Mouse (Mus musculus) megakaryocyte-erythroid progenitor cell, adult 5-6 weeks (primary cell): ENCODE measurements around the gene Epx. TPM values are rescaled to one million over a fixed set of nuclear protein-coding genes. Genes with fewer than 3 reads are reported as not detected.

Experiments
- ATAC-seq: replicated peaks from 2 replicates; pipeline ENCODE4 v1.8.0; 2016; ENCODE audit warnings: mild to moderate bottlenecking, inconsistent platforms; ENCODE audit not compliant: severe bottlenecking, poor library complexity, low FRiP score, low TSS enrichment
- total RNA-seq, 2 experiments: library from RNA; stranded (forward) in 1 of 2; stranded (reverse) in 1 of 2; fragments of 200-1000, 215-1000 nt in 1 of 2; fragments of >200 nt in 1 of 2; fragmentation: Nextera tagmentation in 1 of 2; gene quantifications; 2 replicates each; pipeline ENCODE4 v1.2.3; 2014 to 2017

Gene Epx
- total RNA-seq, 2 experiments from 2014 or later: 3.9 TPM; not detected in 1

DNA sequence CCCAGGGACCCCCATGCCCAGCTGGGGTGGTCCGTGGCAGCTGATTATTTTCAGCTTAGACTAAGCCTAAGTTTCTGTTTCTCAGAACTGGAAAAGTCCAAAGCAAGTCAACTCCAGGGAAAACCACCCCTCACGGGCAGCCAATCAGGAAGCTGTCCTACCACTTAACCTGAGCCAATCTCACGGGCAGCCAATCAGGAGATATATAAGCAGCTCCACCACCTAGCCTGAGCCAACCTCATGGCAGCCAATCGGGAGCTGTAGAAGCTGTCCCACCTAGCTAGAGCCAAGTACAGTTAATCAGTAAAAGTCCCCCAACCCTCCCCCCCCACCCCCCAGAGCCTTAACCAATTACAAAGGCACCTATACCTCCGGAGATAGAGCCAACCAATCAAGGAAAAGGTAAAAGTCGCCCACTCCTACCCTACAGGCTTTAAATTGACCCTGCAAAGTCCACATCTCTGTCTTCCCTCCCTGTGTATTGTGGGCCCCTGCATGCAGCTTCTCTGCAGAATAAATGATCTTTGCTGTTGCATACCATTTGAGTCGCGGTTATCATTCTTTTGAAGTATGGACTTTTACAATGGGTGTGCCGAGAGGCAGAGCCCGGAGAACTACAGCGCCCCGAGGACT is 28.3 kb downstream of the Epx start:
- no peak for ATAC-seq

DNA sequence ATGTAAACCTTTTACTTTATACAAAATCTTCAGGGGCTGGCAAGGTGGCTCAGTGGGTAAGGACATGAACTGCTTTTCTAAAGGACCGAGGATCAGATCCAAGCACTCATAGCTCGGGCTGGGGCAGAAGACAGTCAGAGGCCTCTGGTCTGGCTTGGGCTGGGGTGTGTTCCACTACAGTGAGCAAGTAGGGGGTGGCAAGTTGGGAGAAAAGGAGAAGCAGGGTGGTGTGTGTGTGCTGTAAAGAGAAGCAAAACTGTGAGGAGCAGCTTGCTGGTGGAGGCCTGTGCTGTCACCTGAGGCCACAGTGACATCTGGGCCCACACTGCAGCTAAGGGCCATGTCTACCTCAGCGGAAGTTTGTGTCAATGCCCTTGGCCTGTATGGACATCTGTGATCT is 33.9 kb downstream of the Epx start:
- no peak for ATAC-seq

DNA sequence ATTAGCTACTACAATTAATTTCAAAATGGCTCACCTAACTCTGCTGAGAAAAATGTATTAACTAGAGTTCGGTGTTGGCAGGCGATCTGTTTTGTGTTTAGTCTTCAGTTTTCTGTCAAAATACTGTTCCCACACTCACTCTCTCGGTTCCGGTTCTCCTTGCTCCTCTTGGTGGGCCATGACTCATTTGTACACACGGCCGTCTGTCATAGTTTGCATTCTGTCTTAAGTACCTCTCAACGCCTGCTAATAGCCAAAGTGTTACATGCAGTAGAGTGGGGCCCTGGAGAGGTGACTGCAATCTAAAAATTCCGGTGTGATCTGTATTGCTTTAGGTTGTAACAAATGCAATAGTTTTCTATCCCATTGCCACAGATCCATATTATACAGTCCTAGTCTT is 34.7 kb downstream of the Epx start:
- ATAC-seq: no peak

DNA sequence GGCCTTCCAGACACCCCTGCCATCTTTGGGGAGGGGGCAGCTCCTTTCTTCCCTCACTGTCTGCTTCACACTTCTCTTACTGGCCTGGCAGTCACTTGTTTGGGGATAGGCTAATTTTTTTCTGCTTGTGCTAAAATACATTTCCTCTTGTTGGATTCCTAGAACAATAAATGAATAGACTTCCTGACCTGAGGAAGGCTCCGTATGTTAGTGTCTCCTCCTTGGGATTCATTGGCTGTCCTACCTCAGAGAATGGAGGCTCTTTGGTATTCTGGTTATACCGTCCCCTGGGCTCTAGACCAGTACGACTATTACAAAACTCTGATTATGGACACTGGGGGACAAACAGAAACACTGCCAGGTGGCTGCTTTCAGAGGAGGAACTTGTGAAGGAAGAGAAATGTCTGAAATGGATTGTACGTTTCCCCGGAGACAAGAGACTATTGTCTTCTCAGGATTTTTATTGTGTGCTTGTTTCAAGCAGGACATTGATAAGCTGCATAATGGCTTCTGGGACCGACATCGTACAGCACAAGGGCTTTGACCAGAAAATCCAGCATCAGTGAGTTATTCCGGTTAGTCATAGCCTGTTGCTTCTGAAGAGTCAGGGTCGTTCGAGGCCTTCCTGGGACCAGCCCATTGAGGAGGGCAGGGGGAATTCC is 47.0 kb downstream of the Epx start, which contains the start of gene Lpo:
TSS of gene Lpo (minus strand) at position 51 of the 662 bp plus-strand sequence.
- no peak for ATAC-seq

DNA sequence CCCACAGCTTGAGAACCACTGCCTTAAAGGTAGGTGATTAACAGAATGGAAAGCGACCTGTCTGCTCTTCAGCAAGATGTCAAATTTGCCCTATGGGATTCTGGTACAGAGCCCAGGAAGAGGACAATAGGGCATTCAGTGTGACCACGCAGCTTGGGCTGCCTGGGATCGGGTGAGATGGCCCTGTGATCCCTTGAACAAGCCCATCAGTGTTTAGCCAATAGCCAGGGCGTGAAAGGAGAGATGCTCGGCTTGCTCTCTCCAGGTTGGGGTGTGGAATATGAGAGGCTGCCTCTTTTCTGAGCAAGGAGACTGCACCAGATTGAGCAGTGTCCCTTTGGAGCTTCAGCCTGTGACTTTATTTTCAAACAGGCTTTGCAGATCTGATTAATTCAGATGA is 53.8 kb downstream of the Epx start:
- ATAC-seq: no peak

DNA sequence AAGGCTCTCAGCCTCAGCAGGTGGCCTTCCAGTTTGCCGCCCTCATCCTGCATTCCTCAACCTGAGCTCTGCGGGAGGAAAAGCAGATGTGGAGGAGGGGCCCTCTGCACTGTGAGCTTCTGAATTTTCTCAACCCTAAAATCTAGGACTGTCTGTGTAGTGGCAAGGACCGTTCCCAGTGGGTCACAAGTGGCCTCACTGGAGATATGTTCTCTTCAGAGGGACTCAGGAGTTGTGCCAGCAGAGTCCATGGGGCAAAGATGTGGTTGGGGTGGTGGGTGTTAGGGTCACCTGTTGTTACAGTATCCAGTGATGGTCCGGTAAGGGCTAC is 57.9 kb downstream of the Epx start:
- ATAC-seq: no peak

DNA sequence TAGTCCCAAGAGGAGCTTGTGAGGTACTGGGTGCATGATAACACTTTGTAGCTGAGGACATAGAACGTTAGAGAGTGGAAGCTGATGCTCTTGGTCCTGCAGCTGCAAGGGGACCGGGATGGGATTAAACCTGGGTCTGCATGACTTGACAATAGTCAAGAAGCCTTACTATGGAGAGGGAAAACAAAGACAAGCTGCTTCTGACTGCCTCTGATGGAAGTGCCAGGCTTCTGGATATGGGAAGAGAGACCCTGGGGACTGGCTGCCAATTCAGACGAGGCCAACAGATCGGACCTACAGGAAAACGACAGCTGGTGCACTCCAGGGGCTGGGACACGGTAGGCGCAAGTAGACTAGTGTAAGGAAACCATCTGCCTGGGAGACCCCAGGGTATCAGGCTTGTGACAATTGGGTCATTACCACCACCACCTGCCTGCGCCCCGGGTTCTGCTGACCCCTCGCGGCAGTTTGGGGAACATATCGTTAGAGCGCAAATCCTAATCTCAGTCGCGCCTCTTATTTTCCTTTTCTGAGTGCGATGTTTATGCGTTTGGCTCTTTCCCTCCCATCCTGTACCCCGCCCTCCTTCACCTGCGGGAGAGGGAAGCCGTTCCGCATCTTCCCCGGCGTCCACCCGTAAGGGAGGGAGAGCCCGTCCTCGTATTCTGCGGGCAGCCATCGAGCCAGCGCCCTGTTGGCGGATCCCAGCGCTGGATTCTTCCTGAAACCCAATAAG is 58.5 kb downstream of the Epx start:
- peak; percentile 62 for ATAC-seq

DNA sequence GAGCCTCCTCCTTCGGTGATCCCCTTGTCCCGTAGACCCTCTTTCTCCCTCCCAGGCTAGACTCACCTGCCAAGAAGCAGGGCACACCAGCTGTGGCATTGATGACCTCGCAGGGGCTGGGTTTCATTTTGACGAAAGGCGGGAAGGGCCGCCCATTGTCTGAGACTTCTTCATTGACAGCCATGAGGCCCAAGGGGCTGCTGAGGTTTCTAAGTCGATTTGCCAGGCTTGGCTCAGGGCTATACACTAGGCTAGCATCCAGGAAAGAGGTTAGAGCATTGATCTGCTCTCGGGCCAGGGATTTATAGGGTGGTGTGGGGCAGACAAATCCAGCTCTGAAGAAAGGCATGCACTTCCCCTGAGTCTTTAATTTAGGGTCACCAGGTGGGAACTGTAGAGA is 60.5 kb downstream of the Epx start:
- ATAC-seq: no peak

Other genes with a start within 250 kb of the Epx start
- gene Rnf43, start 212.8 kb downstream of the Epx start, total RNA-seq (2014; fragmentation: Nextera tagmentation): 4.2 and 7.0 TPM in 2 replicates
- 1.4 and 3.1 TPM in 2 replicates for gene Rnf43, start 212.8 kb downstream of the Epx start, total RNA-seq (2017)
- gene Supt4a, start 138.0 kb downstream of the Epx start, total RNA-seq (2014; fragmentation: Nextera tagmentation): 146 and 192 TPM in 2 replicates
- 55.2 and 75.2 TPM in 2 replicates for gene Supt4a, start 138.0 kb downstream of the Epx start, total RNA-seq (2017)
- 5.5 and 20.3 TPM in 2 replicates for gene Tspoap1, start 115.0 kb downstream of the Epx start, total RNA-seq (2014; fragmentation: Nextera tagmentation)
- 3.5 and 5.4 TPM in 2 replicates for gene Tspoap1, start 115.0 kb downstream of the Epx start, total RNA-seq (2017)
- 7.9 TPM in 1 of 2 replicates, not detected in the other for gene Mpo, start 82.0 kb downstream of the Epx start, total RNA-seq (2014; fragmentation: Nextera tagmentation)
- gene Mpo, start 82.0 kb downstream of the Epx start, total RNA-seq (2017): 7.6 and 31.9 TPM in 2 replicates
- not detected in 2 replicates for gene Lpo, start 47.2 kb downstream of the Epx start, total RNA-seq (2014; fragmentation: Nextera tagmentation)
- not detected in 2 replicates for gene Lpo, start 47.2 kb downstream of the Epx start, total RNA-seq (2017)
- gene Mks1, start 22.3 kb downstream of the Epx start, total RNA-seq (2014; fragmentation: Nextera tagmentation): 4.3 and 6.8 TPM in 2 replicates
- gene Mks1, start 22.3 kb downstream of the Epx start, total RNA-seq (2017): 2.4 and 8.4 TPM in 2 replicates
- gene Olfr462, start 16.7 kb upstream of the Epx start, total RNA-seq (2014; fragmentation: Nextera tagmentation): not detected in 2 replicates
- gene Olfr462, start 16.7 kb upstream of the Epx start, total RNA-seq (2017): not detected in 2 replicates
- not detected in 2 replicates for gene Olfr463, start 21.9 kb upstream of the Epx start, total RNA-seq (2014; fragmentation: Nextera tagmentation)
- not detected in 2 replicates for gene Olfr463, start 21.9 kb upstream of the Epx start, total RNA-seq (2017)
- gene Olfr464, start 45.4 kb upstream of the Epx start, total RNA-seq (2014; fragmentation: Nextera tagmentation): not detected in 2 replicates
- gene Olfr464, start 45.4 kb upstream of the Epx start, total RNA-seq (2017): not detected in 2 replicates
- 18.4 and 30.2 TPM in 2 replicates for gene Dynll2, start 112.0 kb upstream of the Epx start, total RNA-seq (2014; fragmentation: Nextera tagmentation)
- gene Dynll2, start 112.0 kb upstream of the Epx start, total RNA-seq (2017): 9.6 and 26.7 TPM in 2 replicates
- 304 and 315 TPM in 2 replicates for gene Srsf1, start 171.8 kb upstream of the Epx start, total RNA-seq (2014; fragmentation: Nextera tagmentation)
- 750 and 793 TPM in 2 replicates for gene Srsf1, start 171.8 kb upstream of the Epx start, total RNA-seq (2017)
- gene Vezf1, start 192.7 kb upstream of the Epx start, total RNA-seq (2014; fragmentation: Nextera tagmentation): 30.9 and 35.9 TPM in 2 replicates
- gene Vezf1, start 192.7 kb upstream of the Epx start, total RNA-seq (2017): 14.2 and 24.7 TPM in 2 replicates
- 1.7 and 2.3 TPM in 2 replicates for gene Cuedc1, start 222.5 kb upstream of the Epx start, total RNA-seq (2014; fragmentation: Nextera tagmentation)
- gene Cuedc1, start 222.5 kb upstream of the Epx start, total RNA-seq (2017): 0.19 and 2.8 TPM in 2 replicates